Mouse (Mus musculus) brain, embryonic 18.5 days (tissue): ENCODE results near the gene Phf21a.
A peak's percentile ranks its signal among the peaks of the same experiment; 100 is the strongest.
"Not testable (repeated sequence)": the region's sequence is repeated elsewhere in the genome, so short reads cannot be mapped to it uniquely, and the experiment has no call there.

Experiments used
- DNase-seq: peaks from one replicate; pipeline ENCODE4 v3.0.0-alpha.2; 2012; ENCODE audit warnings: low read depth, low spot score

The Phf21a gene

GRCm38 (mm10) chr2:92381161-92381560 lies 288.2 kb downstream of the Phf21a start:
- no peak for DNase-seq

GRCm38 (mm10) chr2:92381901-92382588 lies 289.1 kb downstream of the Phf21a start, which contains the start of gene 1700029I15Rik:
Gene 1700029I15Rik, plus strand, starts transcription at chr2:92382538.
- DNase-seq, result no peak

- DNase-seq, result no peak
These were observed 289.8 kb downstream of the Phf21a start for GRCm38 (mm10) chr2:92382759-92383158.

GRCm38 (mm10) chr2:92384101-92384500 lies 291.2 kb downstream of the Phf21a start:
- no peak for DNase-seq

- DNase-seq, result no peak
These were observed 292.5 kb downstream of the Phf21a start for GRCm38 (mm10) chr2:92385113-92386051.

GRCm38 (mm10) chr2:92386821-92387570 lies 294.1 kb downstream of the Phf21a start:
- no peak for DNase-seq

GRCm38 (mm10) chr2:92387646-92388045 lies 294.7 kb downstream of the Phf21a start:
- no peak for DNase-seq

- DNase-seq, result no peak
These were observed 295.2 kb downstream of the Phf21a start for GRCm38 (mm10) chr2:92388081-92388517.

GRCm38 (mm10) chr2:92388891-92389641 lies 296.1 kb downstream of the Phf21a start:
- DNase-seq, result peak; percentile 90

GRCm38 (mm10) chr2:92389645-92390044 lies 296.7 kb downstream of the Phf21a start:
- DNase-seq, result no peak

- DNase-seq, result no peak
These were observed 297.5 kb downstream of the Phf21a start for GRCm38 (mm10) chr2:92390206-92390930.

- no peak for DNase-seq
These were observed 298.2 kb downstream of the Phf21a start for GRCm38 (mm10) chr2:92391116-92391515.

GRCm38 (mm10) chr2:92391703-92392317 lies 298.9 kb downstream of the Phf21a start:
- no peak for DNase-seq

GRCm38 (mm10) chr2:92392318-92393264 lies 299.7 kb downstream of the Phf21a start:
- DNase-seq, result no peak

- no peak for DNase-seq
These were observed 302.6 kb downstream of the Phf21a start for GRCm38 (mm10) chr2:92395535-92395934.

GRCm38 (mm10) chr2:92397436-92397835 lies 304.5 kb downstream of the Phf21a start:
- no peak for DNase-seq

- DNase-seq, result not testable (repeated sequence)
These were observed 307.0 kb downstream of the Phf21a start for GRCm38 (mm10) chr2:92399877-92400276.

- no peak for DNase-seq
These were observed 307.8 kb downstream of the Phf21a start for GRCm38 (mm10) chr2:92400682-92401081.

- DNase-seq, result no peak
These were observed 308.2 kb downstream of the Phf21a start, which contains the start of gene Mapk8ip1 for GRCm38 (mm10) chr2:92401091-92401561. Gene Mapk8ip1, minus strand, starts transcription at chr2:92401263.
